7 mouse cellular contexts compared by ENCODE assay signal in genomic region chr6:29853213-29853899, GRCm38 (mm10).
DNase-seq lines count a peak whose midpoint lies in the region; ATAC-seq lines count a peak whose summit lies in the region.

No protein-coding gene starts in this region.

- H3K27ac ChIP-seq in intestine, embryonic 15.5 days, result peak overlapping the region; percentile 76
- H3K27ac ChIP-seq in midbrain, embryonic 10.5 days (replicated peaks), result peak overlapping the region; percentile 74

- 16% methylated on average over 12 of the region's 12 CpGs for WGBS in intestine, embryonic 15.5 days
- 42% methylated on average over 12 of the region's 12 CpGs for WGBS in midbrain, embryonic 10.5 days

- H3K9me3 ChIP-seq in intestine, embryonic 15.5 days, result no peaks in the 10 kb centered on the region
- H3K9me3 ChIP-seq in midbrain, embryonic 10.5 days (replicated peaks), result no peaks in the 10 kb centered on the region

- intact Hi-C loops in gastrocnemius, postnatal 36 days (cut with DNase I), result loop anchor here (2.0 to 5.0 kb wide), 3 partner anchors 227 to 504 kb away; no protein-coding TSS in a partner anchor
- intact Hi-C loops in left cerebral cortex, postnatal 14 days (cut with DNase I), result loop anchor here (10.0 kb wide), 1 partner anchor 91 kb away; no protein-coding TSS in a partner anchor

- no peaks in the 10 kb centered on the region for H3K27me3 ChIP-seq in intestine, embryonic 15.5 days (replicated peaks)
- no peaks in the 10 kb centered on the region for H3K27me3 ChIP-seq in midbrain, embryonic 10.5 days (ENCODE audit: low read depth, poor library complexity, severe bottlenecking)

- peak overlapping the region; percentile 48 for H3K4me2 ChIP-seq in intestine, embryonic 15.5 days (replicated peaks)

- peak; percentile 91 for ATAC-seq in intestine, embryonic 15.5 days

- peaks cover 2% of the 10 kb centered on the region; the same call in 1 of the 2 replicates for H3K4me1 ChIP-seq in intestine, embryonic 15.5 days (replicated peaks)
- H3K4me1 ChIP-seq in midbrain, embryonic 10.5 days, result peaks cover 12% of the 10 kb centered on the region

- H3K9ac ChIP-seq in intestine, embryonic 15.5 days, result peak overlapping the region; percentile 39

- H3K36me3 ChIP-seq in intestine, embryonic 15.5 days, result no peaks in the 10 kb centered on the region
- no peaks in the 10 kb centered on the region for H3K36me3 ChIP-seq in midbrain, embryonic 10.5 days

- peak overlapping the region; percentile 27 for H3K4me3 ChIP-seq in intestine, embryonic 15.5 days (replicated peaks)
- H3K4me3 ChIP-seq in midbrain, embryonic 10.5 days, result no peak overlapping the region

- peak; percentile 55 for DNase-seq in adrenal gland, adult 2 months
- DNase-seq in embryo, embryonic 11 days, result peak; percentile 80
- DNase-seq in gastrocnemius, postnatal 36 days, result peak; percentile 48 to 73
- peak; percentile 72 to 86 for DNase-seq in left cerebral cortex, postnatal 14 days (ENCODE audit: low spot score in 2 of 2)
- DNase-seq in midbrain, embryonic 10.5 days (ENCODE audit: low spot score), result peak; percentile 80
- peak; percentile 60 for DNase-seq in spleen, adult 12 weeks (ENCODE audit: low spot score)
